Mouse (Mus musculus) CH12.LX (cell line): Measurements from ENCODE around the gene Cmah. TPM values are rescaled to one million over a fixed set of nuclear protein-coding genes. Genes with fewer than 3 reads are reported as not detected.

Experiments used
- DNase-seq: peaks from one replicate; pipeline ENCODE4 v3.0.0-alpha.2; 2013; ENCODE audit errors: extremely low read depth
- H3K27ac ChIP-seq: 2 replicates; pipeline ENCODE4 v1.5.1; 2012; ENCODE audit warnings: low read depth, mild to moderate bottlenecking, control low read depth, moderate library complexity; ENCODE audit not compliant: insufficient read depth
- H3K27me3 ChIP-seq: replicated peaks from 2 replicates; pipeline ENCODE3; 2012; ENCODE audit warnings: inconsistent platforms
- H3K36me3 ChIP-seq, 2 experiments: replicated peaks in 1 of 2; 2 replicates each; pipeline versions ENCODE3 to v1.6.1; 2012; ENCODE audit warnings: inconsistent platforms in 1 of 2, low read length in 1 of 2, mild to moderate bottlenecking in 1 of 2, mixed read lengths in 1 of 2, moderate library complexity in 1 of 2; ENCODE audit not compliant: control insufficient read depth in 1 of 2, insufficient read depth in 1 of 2
- H3K4me1 ChIP-seq, 2 experiments: 2 replicates each; pipeline ENCODE4 v1.6.1; 2012; ENCODE audit warnings: inconsistent platforms in 1 of 2, moderate library complexity in 1 of 2; ENCODE audit not compliant: insufficient read depth in 2 of 2, control insufficient read depth in 1 of 2
- H3K4me2 ChIP-seq: 2 replicates; pipeline ENCODE4 v1.6.1; 2012; ENCODE audit warnings: low read depth, mild to moderate bottlenecking, control low read depth; ENCODE audit not compliant: poor library complexity, insufficient read depth, severe bottlenecking
- H3K4me3 ChIP-seq, 3 experiments: fragments of 150-350 bp in 1 of 3; sonication (generic) in 1 of 3; replicated peaks in 1 of 3; 2 replicates each; pipeline versions ENCODE3 to v1.5.1; 2011 to 2012; ENCODE audit warnings: low read depth in 2 of 3, low read length in 2 of 3, mild to moderate bottlenecking in 2 of 3, moderate library complexity in 2 of 3, control low read depth in 1 of 3, improper control_type of control experiment in 1 of 3, inconsistent platforms in 1 of 3, mixed read lengths in 1 of 3; ENCODE audit not compliant: poor library complexity in 1 of 3
- H3K79me2 ChIP-seq: replicated peaks from 2 replicates; pipeline ENCODE4 v1.6.1; 2012; ENCODE audit warnings: mild to moderate bottlenecking, moderate library complexity; ENCODE audit not compliant: control insufficient read depth, poor library complexity, insufficient read depth, severe bottlenecking; ENCODE audit errors: extremely low read depth
- H3K9ac ChIP-seq: 2 replicates; pipeline ENCODE4 v1.6.1; 2012; ENCODE audit warnings: low read depth, mild to moderate bottlenecking, control low read depth, moderate library complexity; ENCODE audit not compliant: insufficient read depth
- H3K9me3 ChIP-seq: replicated peaks from 2 replicates; pipeline ENCODE3; 2012; ENCODE audit warnings: low read length, inconsistent platforms, mixed read lengths
- BHLHE40 ChIP-seq: IDR thresholded peaks from 2 replicates; pipeline ENCODE4 v1.6.1; 2011; ENCODE audit warnings: mild to moderate bottlenecking, low read depth, low read length, improper control_type of control experiment
- CHD1 ChIP-seq: IDR thresholded peaks from 2 replicates; pipeline ENCODE4 v1.6.1; 2012; ENCODE audit warnings: low read depth, low read length, improper control_type of control experiment, inconsistent platforms
- CTCF ChIP-seq, 2 experiments: IDR thresholded peaks in 1 of 2; conservative IDR thresholded peaks in 1 of 2; 2 replicates each; pipeline ENCODE4 v1.5.1; 2011 to 2012; ENCODE audit warnings: low read depth in 2 of 2, low read length in 2 of 2, improper control_type of control experiment in 1 of 2, inconsistent platforms in 1 of 2, mild to moderate bottlenecking in 1 of 2, moderate library complexity in 1 of 2
- EP300 ChIP-seq: IDR thresholded peaks from 2 replicates; pipeline ENCODE4 v1.6.1; 2011; ENCODE audit warnings: low read length, improper control_type of control experiment
- GABPA ChIP-seq: IDR thresholded peaks from 2 replicates; pipeline ENCODE4 v1.6.1; 2012; ENCODE audit warnings: low read depth, low read length, improper control_type of control experiment, inconsistent platforms; ENCODE audit not compliant: insufficient replicate concordance
- HCFC1 ChIP-seq: IDR thresholded peaks from 2 replicates; pipeline ENCODE4 v1.6.1; 2012; ENCODE audit warnings: low read depth, mild to moderate bottlenecking, inconsistent platforms, low read length, improper control_type of control experiment
- KAT2A ChIP-seq: IDR thresholded peaks from 2 replicates; pipeline ENCODE4 v1.6.1; 2012; ENCODE audit warnings: low read length, improper control_type of control experiment, inconsistent platforms; ENCODE audit not compliant: insufficient replicate concordance
- MAZ ChIP-seq: IDR thresholded peaks from 2 replicates; pipeline ENCODE4 v1.6.1; 2012; ENCODE audit warnings: low read depth, mild to moderate bottlenecking, inconsistent platforms, low read length, improper control_type of control experiment, moderate library complexity
- MEF2A ChIP-seq: IDR thresholded peaks from 2 replicates; pipeline ENCODE4 v1.6.1; 2014; ENCODE audit warnings: low read depth, mild to moderate bottlenecking, inconsistent platforms, low read length, improper control_type of control experiment, borderline replicate concordance
- MXI1 ChIP-seq: IDR thresholded peaks from 2 replicates; pipeline ENCODE4 v1.6.1; 2011; ENCODE audit warnings: mild to moderate bottlenecking, low read depth, low read length, improper control_type of control experiment
- PAX5 ChIP-seq: IDR thresholded peaks from 2 replicates; pipeline ENCODE4 v1.6.1; 2012; ENCODE audit warnings: low read length, inconsistent platforms, mixed read lengths
- RCOR1 ChIP-seq: conservative IDR thresholded peaks from 2 replicates; pipeline ENCODE4 v1.6.1; 2012; ENCODE audit warnings: low read depth, mild to moderate bottlenecking, inconsistent platforms, low read length, improper control_type of control experiment
- SIN3A ChIP-seq: IDR thresholded peaks from 2 replicates; pipeline ENCODE4 v1.6.1; 2012; ENCODE audit warnings: low read length, improper control_type of control experiment, inconsistent platforms
- SMC3 ChIP-seq: IDR thresholded peaks from 2 replicates; pipeline ENCODE4 v1.6.1; 2011; ENCODE audit warnings: low read depth, low read length, improper control_type of control experiment
- TBP ChIP-seq: conservative IDR thresholded peaks from 2 replicates; pipeline ENCODE4 v1.6.1; 2011; ENCODE audit warnings: low read depth, low read length, improper control_type of control experiment
- TCF12 ChIP-seq: IDR thresholded peaks from 2 replicates; pipeline ENCODE4 v1.6.1; 2014; ENCODE audit warnings: low read depth, mild to moderate bottlenecking, inconsistent platforms, low read length, improper control_type of control experiment
- UBTF ChIP-seq: IDR thresholded peaks from 2 replicates; pipeline ENCODE4 v1.6.1; 2012; ENCODE audit warnings: low read depth, mild to moderate bottlenecking, inconsistent platforms, low read length, improper control_type of control experiment, moderate library complexity
- USF2 ChIP-seq: conservative IDR thresholded peaks from 2 replicates; pipeline ENCODE4 v1.6.1; 2011; ENCODE audit warnings: low read depth, low read length, improper control_type of control experiment
- ZKSCAN1 ChIP-seq: IDR thresholded peaks from 2 replicates; pipeline ENCODE4 v1.6.1; 2012; ENCODE audit warnings: low read depth, inconsistent platforms, low read length, improper control_type of control experiment, borderline replicate concordance
- ZNF384 ChIP-seq: IDR thresholded peaks from 2 replicates; pipeline ENCODE4 v1.6.1; 2012; ENCODE audit warnings: low read depth, low read length, improper control_type of control experiment, inconsistent platforms
- dilution Hi-C: fragments of 300-500 bp; cut with MboI; formaldehyde crosslinking; loops from 2 replicates; pipeline ENCODE4 v1.14.3; 2020; ENCODE audit warnings: low sequenced_read_pairs; ENCODE audit not compliant: extremely low pct_unique_long_range_greater_than_20kb, extremely low pct_ligation_motif_present
- in situ Hi-C: fragments of 300-500 bp; cut with MboI; formaldehyde crosslinking; loops from 3 replicates; pipeline ENCODE4 v1.14.3; 2019; ENCODE audit warnings: low sequenced_read_pairs, low pct_ligation_motif_present, low pct_unique_long_range_greater_than_20kb, mixed read lengths
- polyA plus RNA-seq: library from polyadenylated mRNA; unstranded; fragments of >175 nt; gene quantifications from 2 replicates; pipeline ENCODE4 v1.2.1, GENCODE M21; 2012; ENCODE audit warnings: low read depth; ENCODE audit not compliant: insufficient read length
- total RNA-seq, 2 experiments: library from RNA; depleted of rRNA; stranded (reverse); fragments of 300-350 nt in 1 of 2; fragments of >200 nt in 1 of 2; gene quantifications; 2 replicates each; pipeline ENCODE4 v1.2.3; 2012 to 2014

The Cmah gene
- total and polyA plus RNA-seq, 3 experiments = 5.0 to 17.4 (median 5.5) TPM

GRCm38 (mm10) chr13:24447043-24447442 is 119.8 kb downstream of the Cmah start:
- no peak overlapping the region for H3K4me3 ChIP-seq
- TF ChIP-seq RCOR1 (no peak), UBTF (no peak), MEF2A (no peak), TCF12 (no peak), KAT2A (no peak), EP300 (no peak), TBP (no peak), SMC3 (no peak), PAX5 (no peak), CTCF (conservative IDR thresholded peaks at IDR 0.05 in 1 of 2, IDR thresholded peaks at IDR 0.05 in 1 of 2; ENCODE audit: low read depth in 2 of 2, low read length in 2 of 2) (no peak), BHLHE40 (no peak), MXI1 (no peak), HCFC1 (no peak), USF2 (no peak), GABPA (no peak), SIN3A (no peak), CHD1 (no peak), MAZ (no peak)
- no peak overlapping the region for H3K27ac ChIP-seq
- no peaks in the 10 kb centered on the region for H3K27me3 ChIP-seq
- H3K36me3 ChIP-seq = peaks cover 0 to 31% of the 10 kb centered on the region in 2 experiments
- H3K9ac ChIP-seq = no peak overlapping the region
- no peaks in the 10 kb centered on the region for H3K79me2 ChIP-seq
- dilution Hi-C loops (no loop called here), in situ Hi-C loops (no loop called here)
- no peak overlapping the region for H3K4me2 ChIP-seq
- H3K4me1 ChIP-seq = peaks cover 19 to 83% of the 10 kb centered on the region in 2 experiments
- no peak for DNase-seq
- no peaks in the 10 kb centered on the region for H3K9me3 ChIP-seq

- no peak for DNase-seq
- Histone ChIP-seq H3K9ac (no peak overlapping the region), H3K27me3 (no peaks in the 10 kb centered on the region), H3K4me2 (no peak overlapping the region), H3K79me2 (no peaks in the 10 kb centered on the region), H3K27ac (no peak overlapping the region), H3K36me3 (peaks cover 0 to 30% of the 10 kb centered on the region in 2 experiments), H3K9me3 (peaks cover 3% of the 10 kb centered on the region), H3K4me3 (no peak overlapping the region), H3K4me1 (peaks cover 18 to 83% of the 10 kb centered on the region in 2 experiments)
- in situ Hi-C loops = no loop called here
- dilution Hi-C loops = no loop called here
- TF ChIP-seq ZNF384 (peak; percentile 63), ZKSCAN1 (no peak)
Observed at GRCm38 (mm10) chr13:24448578-24448977, 121.4 kb downstream of the Cmah start.
